Mouse (Mus musculus) E14TG2a.4 (cell line): ENCODE results near the gene Kirrel.

ENCODE experiments used
- CTCF ChIP-seq: conservative IDR thresholded peaks from 2 replicates; pipeline ENCODE4 v1.5.1; 2014; ENCODE audit warnings: low read length
- NANOG ChIP-seq: IDR thresholded peaks from 2 replicates; pipeline ENCODE4 v1.6.1; 2014; ENCODE audit warnings: borderline replicate concordance, low read length, mixed read lengths
- POU5F1 ChIP-seq: IDR thresholded peaks from 2 replicates; pipeline ENCODE4 v1.6.1; 2014; ENCODE audit warnings: low read length, borderline replicate concordance

GRCm38 (mm10) chr3:87173486-87174085, 961 bp downstream of the Kirrel start:
- TF ChIP-seq CTCF (no peak), POU5F1 (no peak), NANOG (no peak)
